Mouse (Mus musculus) large intestine, adult 2 months (tissue): ENCODE measurements around the gene Idh3a. TPM values are rescaled to one million over a fixed set of nuclear protein-coding genes. Genes with fewer than 3 reads are reported as not detected.

ENCODE experiments used
- DNase-seq: peaks from one replicate; pipeline ENCODE4 v3.0.0-alpha.2; 2012; ENCODE audit warnings: low read depth, low spot score
- WGBS: fragments of 180-500 bp; shearing (Covaris S2); methylation state at CpG from one replicate; pipeline ENCODE4 v1.1.7; 2018; 5-methylcytosine and 5-hydroxymethylcytosine counted together
- polyA plus RNA-seq: library from polyadenylated mRNA; depleted of rRNA; stranded (reverse); fragments of >200 nt; gene quantifications from 2 replicates; pipeline ENCODE4 v1.2.3, GENCODE M21; 2012; rRNA removed

Idh3a gene
- polyA plus RNA-seq, 1 experiment, result 64.4 TPM

GRCm38 (mm10) chr9:54642556-54642955, 56.4 kb downstream of the Idh3a start:
- no peak for DNase-seq

GRCm38 (mm10) chr9:54643179-54643578, 57.0 kb downstream of the Idh3a start:
- WGBS, result 68% methylated on average over 7 of the region's 7 CpGs
- DNase-seq, result no peak

More at GRCm38 (mm10) chr9:54642556-54642955, 56.4 kb downstream of the Idh3a start:
- WGBS, result 57% methylated on average over 4 of the region's 4 CpGs

- DNase-seq, result no peak
- WGBS, result 75% methylated on average over 6 of the region's 6 CpGs
Observed at GRCm38 (mm10) chr9:54645530-54645929, 59.4 kb downstream of the Idh3a start.

- 58% methylated on average over 9 of the region's 9 CpGs for WGBS
- no peak for DNase-seq
Observed at GRCm38 (mm10) chr9:54646252-54646651, 60.1 kb downstream of the Idh3a start.

- DNase-seq, result no peak
- 43% methylated on average over 2 of the region's 2 CpGs for WGBS
Observed at GRCm38 (mm10) chr9:54647456-54647855, 61.3 kb downstream of the Idh3a start.

- 76% methylated on average over 1 of the region's 1 CpGs for WGBS
- no peak for DNase-seq
Observed at GRCm38 (mm10) chr9:54649360-54649759, 63.2 kb downstream of the Idh3a start.

- WGBS, result 64% methylated on average over 2 of the region's 2 CpGs
- DNase-seq, result no peak
Observed at GRCm38 (mm10) chr9:54652778-54653177, 66.6 kb downstream of the Idh3a start.

Other genes with a start within 250 kb of the Idh3a start
- gene Dmxl2, start 84.7 kb upstream of the Idh3a start, polyA plus RNA-seq, result 1.1 and 1.8 TPM in 2 replicates
- gene Sh2d7, start 47.4 kb upstream of the Idh3a start, polyA plus RNA-seq, result 3.8 and 6.6 TPM in 2 replicates
- 4.5 and 4.7 TPM in 2 replicates for gene Cib2, start 26.1 kb upstream of the Idh3a start, polyA plus RNA-seq
- 1.5 and 1.9 TPM in 2 replicates for gene Acsbg1, start 75.5 kb downstream of the Idh3a start, polyA plus RNA-seq
- gene Dnaja4, start 112.5 kb downstream of the Idh3a start, polyA plus RNA-seq, result 2.5 and 2.6 TPM in 2 replicates
- gene Wdr61, start 148.2 kb downstream of the Idh3a start, polyA plus RNA-seq, result 29.6 and 32.9 TPM in 2 replicates
- 9.4 and 14.7 TPM in 2 replicates for gene Crabp1, start 178.4 kb downstream of the Idh3a start, polyA plus RNA-seq